Comparison of ENCODE assay signal across 10 mouse cellular contexts in the genomic region with DNA sequence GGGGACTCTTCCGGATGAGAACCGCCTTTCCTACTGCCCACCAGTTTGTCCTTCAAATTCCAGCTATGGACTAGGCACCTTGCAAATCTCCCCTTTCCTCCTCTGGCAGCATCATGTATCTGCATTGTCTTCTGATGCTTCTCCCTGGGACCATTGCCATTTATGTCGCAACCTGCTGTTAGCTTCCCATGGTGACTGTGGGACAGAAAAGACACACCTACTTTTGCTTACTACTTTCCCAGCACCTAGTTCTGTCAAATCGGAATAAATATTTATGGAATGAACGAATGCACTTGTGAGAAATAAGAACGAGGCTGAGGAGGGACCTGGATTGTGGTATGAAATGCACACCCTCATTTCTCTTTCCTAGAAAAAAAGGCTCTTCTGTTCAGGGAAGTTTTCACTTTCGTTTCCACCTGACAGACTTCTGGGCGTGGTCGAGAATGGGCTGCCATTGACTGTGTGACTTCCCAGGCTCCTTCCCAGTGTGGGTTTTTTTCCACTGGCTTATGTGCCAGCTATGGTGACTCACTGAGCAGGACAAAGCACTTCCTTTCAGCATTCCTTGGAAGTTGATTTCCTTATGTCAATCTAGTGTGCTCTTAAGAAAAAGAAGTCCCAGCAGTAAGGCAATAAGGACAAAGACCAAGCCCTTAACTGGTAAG. TPM values are rescaled to one million over a fixed set of nuclear protein-coding genes. Genes with fewer than 3 reads are reported as not detected.
DNase-seq lines count a peak whose midpoint lies in the region; ATAC-seq lines count a peak whose summit lies in the region.
"Had no signal": no experiment of that assay in that cellular context is flagged by ENCODE, and none has a peak within 500 bp of the region (broad histone marks: within the 10 kb centered on the region; RNA-seq: fewer than 3 reads in every experiment).

No protein-coding gene starts in this region.

- peak; percentile 24 to 54 for DNase-seq in adrenal gland, adult (ENCODE audit: inconsistent age in 2 of 2, low spot score in 1 of 2)
- DNase-seq in adrenal gland, postnatal 14 days, result no peak
- peak; percentile 28 for DNase-seq in R1 (ENCODE audit: low read depth, low spot score)
- peak; percentile 49 to 53 for DNase-seq in heart, postnatal 10 days
- no peak for DNase-seq in cerebellum, postnatal 14 days
- DNase-seq in natural killer cell, adult 2 months (ENCODE audit: low spot score in 2 of 2), result no peak
- no peak for DNase-seq in layer of hippocampus, adult 11-12 months (ENCODE audit: low spot score)
- DNase-seq: thymus, postnatal 4 days had no signal

- peaks cover 5% of the 10 kb centered on the region; the same call in 1 of the 2 replicates for H3K4me1 ChIP-seq in lung, embryonic 15.5 days
- H3K4me1 ChIP-seq: liver, embryonic 15.5 days had no signal

- H3K4me3 ChIP-seq in lung, embryonic 15.5 days, result no peak overlapping the region
- H3K4me3 ChIP-seq: liver, embryonic 15.5 days had no signal

- no peaks in the 10 kb centered on the region for H3K27me3 ChIP-seq in lung, embryonic 15.5 days
- H3K27me3 ChIP-seq: liver, embryonic 15.5 days had no signal

- intact Hi-C loops in heart, postnatal 10 days (cut with DNase I), result loop anchor here (10.0 kb wide), 1 partner anchor 647 kb away; no protein-coding TSS in a partner anchor

- H3K9me3 ChIP-seq in lung, embryonic 15.5 days, result no peaks in the 10 kb centered on the region
- H3K9me3 ChIP-seq: liver, embryonic 15.5 days had no signal

- WGBS in lung, embryonic 15.5 days, result 63% methylated on average over 9 of the region's 9 CpGs

- H3K36me3 ChIP-seq in lung, embryonic 15.5 days, result no peaks in the 10 kb centered on the region
- H3K36me3 ChIP-seq: liver, embryonic 15.5 days had no signal

- H3K9ac ChIP-seq in lung, embryonic 15.5 days, result no peak overlapping the region
- H3K9ac ChIP-seq: liver, embryonic 15.5 days had no signal

- ATAC-seq in lung, embryonic 15.5 days (ENCODE audit: borderline replicate concordance, extremely low read depth, low FRiP score, low TSS enrichment), result 0 out of 2 replicates have a peak, but pooled peaks have one; percentile 35

- no peak overlapping the region for H3K27ac ChIP-seq in lung, embryonic 15.5 days
- H3K27ac ChIP-seq: liver, embryonic 15.5 days had no signal

- H3K4me2 ChIP-seq in lung, embryonic 15.5 days, result peak overlapping the region; percentile 8; the same call in 1 of the 2 replicates
- H3K4me2 ChIP-seq: liver, embryonic 15.5 days had no signal

RNA-seq across cellular contexts. Expression of gene Clca2, which starts 2.8 kb away (rescaled TPM):
- total RNA-seq in adrenal gland, postnatal 14 days (2021), result 0.26 and 0.33 TPM in 2 replicates
- total RNA-seq in heart, postnatal 10 days (2021), result under 1 TPM; 0.10 to 0.15 TPM
- 0.37 and 0.52 TPM in 2 replicates for polyA plus RNA-seq in lung, embryonic 15.5 days (2015; fragmentation: Nextera tagmentation; extraction: Ambion mirVana)
- polyA plus RNA-seq: liver, embryonic 15.5 days had no signal

RNA-seq across cellular contexts. Expression of gene Odf2l, which starts 16.4 kb away (rescaled TPM):
- 18.6 and 25.8 TPM in 2 replicates for total RNA-seq in adrenal gland, postnatal 14 days (2021)
- 10 to 100 TPM; 15.2 to 16.7 TPM for total RNA-seq in heart, postnatal 10 days (2021)
- 15.1 and 16.8 TPM in 2 replicates for polyA plus RNA-seq in lung, embryonic 15.5 days (2015; fragmentation: Nextera tagmentation; extraction: Ambion mirVana)

Comparison
In these comparisons a context has a peak if more than half of its experiments do, and no peak if none do; other contexts are left out.
1. DNase-seq: peak in adrenal gland, adult (2 of 2), R1 (single experiment) and heart, postnatal 10 days (2 of 2); none in adrenal gland, postnatal 14 days (single experiment), cerebellum, postnatal 14 days (0 of 2), natural killer cell, adult 2 months (0 of 2) and layer of hippocampus, adult 11-12 months (single experiment).